Mouse (Mus musculus): ENCODE data around the gene Gtpbp3.
A peak's percentile ranks its signal among the peaks of the same experiment; 100 is the strongest.

Gene Gtpbp3

DNA sequence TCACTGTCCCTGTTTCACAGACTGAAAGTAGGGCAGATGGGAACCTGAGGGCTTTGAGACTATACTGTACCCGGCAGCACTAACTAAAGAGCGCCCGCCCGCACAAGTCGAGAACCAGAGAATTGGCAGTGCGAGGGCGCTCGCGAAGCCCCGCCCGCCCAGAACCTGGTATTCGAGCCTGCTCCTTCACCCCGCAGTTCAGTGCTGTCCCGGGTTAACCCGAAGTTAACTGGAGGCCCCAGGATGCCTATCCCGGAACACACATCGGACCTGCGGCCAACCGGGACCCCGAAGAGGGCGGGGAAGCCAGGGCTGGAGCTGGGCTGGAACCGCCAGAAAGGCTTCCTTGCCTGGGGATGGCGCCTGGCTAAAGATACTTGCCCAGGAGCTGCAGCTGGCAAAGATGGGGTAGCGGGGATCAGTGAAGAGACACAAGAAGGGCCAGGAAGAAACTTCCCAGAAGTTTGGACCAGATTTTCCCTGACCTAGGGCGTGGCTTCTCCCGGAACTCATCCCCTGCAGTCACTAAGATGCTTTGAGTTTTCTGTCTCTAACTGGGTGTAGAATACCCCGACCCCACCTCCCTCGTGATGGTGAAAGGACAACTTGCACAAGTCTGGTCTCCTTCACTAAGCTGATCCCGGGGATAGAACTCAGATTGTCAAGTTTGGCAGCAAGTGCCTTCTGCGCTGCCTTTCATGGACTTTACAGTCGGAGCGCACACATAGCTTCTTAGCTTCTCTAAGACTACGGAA, at the start of gene Gtpbp3:
Gtpbp3 (plus strand) TSS at position 413 of the 755 bp plus-strand sequence.
- peak; percentile 43 for DNase-seq (ENCODE audit: low read depth, low spot score)

DNA sequence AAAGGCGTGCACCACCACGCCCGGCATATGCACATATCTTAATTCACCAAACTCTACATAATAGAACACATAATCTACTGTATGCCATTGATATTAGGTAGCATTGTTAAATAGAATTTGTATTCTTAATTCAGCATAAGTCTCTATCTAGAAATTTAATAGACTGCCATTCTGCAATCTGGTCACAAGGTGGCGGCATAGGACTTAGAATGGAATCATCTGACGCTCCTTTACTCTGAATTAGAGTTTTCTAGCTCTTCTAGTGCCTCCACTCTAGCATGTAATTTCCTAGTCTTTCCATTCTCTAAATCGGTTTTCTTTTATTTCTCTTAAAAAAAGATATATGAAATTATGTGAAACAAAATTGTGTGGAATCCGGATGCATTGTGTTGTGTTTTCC, 46.5 kb upstream of the Gtpbp3 start:
- peak; percentile 66 for DNase-seq (ENCODE audit: low read depth, low spot score)

DNA sequence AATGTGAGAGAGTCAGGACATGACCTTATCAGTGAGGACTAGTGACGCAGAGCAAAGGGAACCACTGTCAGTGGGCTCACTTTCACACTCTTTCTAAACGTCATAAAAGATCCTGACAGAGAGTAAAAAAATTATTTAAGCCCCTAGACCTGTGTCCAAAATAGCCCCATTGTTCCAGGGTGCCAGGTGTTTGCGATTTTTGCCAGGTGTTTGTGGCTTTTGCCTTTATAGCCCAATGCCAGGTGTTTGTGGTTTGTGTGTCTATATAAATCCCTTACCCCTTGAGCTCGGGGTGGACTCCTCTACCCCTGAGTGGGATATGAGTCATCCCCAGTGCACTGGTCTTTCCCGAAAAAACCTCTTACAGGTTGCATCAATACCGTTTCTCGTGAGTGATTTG, 42.8 kb upstream of the Gtpbp3 start:
- DNase-seq (ENCODE audit: low read depth, low spot score), result no peak

DNA sequence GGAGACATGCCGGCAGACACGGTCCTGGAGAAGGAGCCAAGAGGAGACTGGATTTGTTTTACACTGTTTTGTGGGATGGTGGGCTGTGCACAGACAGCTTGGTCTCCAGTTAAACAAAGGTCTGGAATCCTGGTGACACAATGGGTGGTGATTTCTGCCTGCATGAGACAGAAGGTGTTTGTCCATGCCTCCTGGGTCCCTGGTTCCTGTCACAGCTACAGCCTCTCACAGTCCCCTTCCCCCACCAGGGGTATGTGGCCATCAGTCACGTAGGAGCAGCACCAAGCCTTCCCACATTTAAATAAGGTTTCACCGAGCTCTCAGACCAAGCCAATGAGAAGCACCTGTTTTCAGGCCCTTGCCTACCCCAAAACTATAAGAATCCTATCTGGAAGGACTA, 36.6 kb upstream of the Gtpbp3 start:
- no peak for DNase-seq (ENCODE audit: low read depth, low spot score)

DNA sequence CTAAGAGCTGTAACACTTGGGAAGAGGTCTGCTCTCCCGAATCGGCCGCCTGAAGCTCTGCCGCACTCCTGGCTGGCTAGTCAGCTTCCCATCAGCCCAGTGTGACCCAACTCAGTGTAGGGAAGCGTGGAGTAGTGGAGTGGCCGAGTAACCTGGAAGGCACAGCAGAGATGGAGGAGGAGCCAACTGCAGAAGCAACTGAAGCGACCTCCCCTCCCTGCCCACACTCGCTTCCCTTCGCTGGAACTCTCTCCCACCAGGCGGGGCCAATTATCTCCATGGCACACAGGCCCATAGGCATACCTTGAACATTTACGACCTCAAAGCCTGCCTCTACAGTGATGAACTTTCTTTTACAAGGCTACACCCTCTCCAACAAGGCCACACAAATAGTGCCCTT, 36.1 kb upstream of the Gtpbp3 start:
- no peak for DNase-seq (ENCODE audit: low read depth, low spot score)

DNA sequence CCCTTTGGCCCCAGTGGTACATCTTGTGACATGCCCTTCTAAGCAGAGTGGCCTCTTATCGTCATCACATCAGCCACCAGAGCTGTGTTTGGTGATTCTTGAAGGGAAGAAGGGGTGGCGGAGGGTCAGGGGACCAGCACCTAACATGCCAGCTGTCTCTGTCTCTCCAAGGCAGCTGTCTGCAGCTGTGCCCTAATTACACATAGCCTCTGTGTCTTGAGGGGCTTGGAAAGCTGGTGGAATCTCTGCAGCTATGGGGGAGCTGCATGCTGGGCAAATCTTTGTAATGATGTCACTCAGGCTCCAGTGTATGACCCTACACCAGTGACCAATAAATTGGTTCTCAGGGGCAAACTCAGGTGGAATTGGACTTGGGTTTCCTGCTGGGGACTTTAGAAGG, 35.2 kb upstream of the Gtpbp3 start:
- no peak for DNase-seq (ENCODE audit: low read depth, low spot score)

DNA sequence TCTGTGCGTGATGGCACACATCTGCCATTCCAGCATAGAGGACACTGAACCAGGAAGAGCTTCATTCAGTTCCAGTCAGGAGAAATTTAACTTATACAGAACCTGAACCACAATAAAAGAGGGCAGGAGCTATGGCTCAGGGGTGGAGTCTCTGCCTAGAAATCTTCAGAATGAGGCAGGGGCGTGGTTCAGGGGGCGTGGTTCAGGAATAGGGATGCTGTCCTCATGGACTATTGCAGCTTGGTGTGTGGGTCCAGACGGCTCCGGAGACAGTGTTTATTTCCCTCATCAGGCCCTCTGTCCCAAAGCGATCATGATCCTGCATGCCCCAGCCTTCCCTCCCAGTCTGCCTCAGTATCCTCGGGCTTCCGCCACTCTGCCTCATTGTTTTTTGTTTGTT, 33.2 kb upstream of the Gtpbp3 start:
- DNase-seq (ENCODE audit: low read depth, low spot score), result no peak

DNA sequence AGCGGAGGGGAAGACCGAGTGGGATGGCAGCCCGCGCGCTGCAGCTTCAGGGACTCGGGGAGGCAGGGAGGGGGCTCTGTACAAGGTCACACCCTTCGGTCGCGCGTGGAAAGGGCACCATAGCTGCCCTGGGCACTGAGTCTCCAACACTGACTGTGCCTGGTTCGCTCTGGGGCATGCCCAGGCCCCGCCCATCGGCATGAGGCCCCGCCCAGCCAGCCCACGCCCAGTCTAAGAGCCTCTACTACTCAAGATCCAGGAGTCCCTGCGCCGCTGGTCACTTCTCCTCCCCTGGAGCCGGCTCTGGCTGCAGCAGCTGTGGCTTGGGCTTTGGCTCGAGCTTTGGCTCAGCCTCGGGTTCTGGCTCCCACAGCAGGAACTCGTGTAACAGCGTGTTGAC, 31.0 kb upstream of the Gtpbp3 start:
- DNase-seq (ENCODE audit: low read depth, low spot score), result no peak

DNA sequence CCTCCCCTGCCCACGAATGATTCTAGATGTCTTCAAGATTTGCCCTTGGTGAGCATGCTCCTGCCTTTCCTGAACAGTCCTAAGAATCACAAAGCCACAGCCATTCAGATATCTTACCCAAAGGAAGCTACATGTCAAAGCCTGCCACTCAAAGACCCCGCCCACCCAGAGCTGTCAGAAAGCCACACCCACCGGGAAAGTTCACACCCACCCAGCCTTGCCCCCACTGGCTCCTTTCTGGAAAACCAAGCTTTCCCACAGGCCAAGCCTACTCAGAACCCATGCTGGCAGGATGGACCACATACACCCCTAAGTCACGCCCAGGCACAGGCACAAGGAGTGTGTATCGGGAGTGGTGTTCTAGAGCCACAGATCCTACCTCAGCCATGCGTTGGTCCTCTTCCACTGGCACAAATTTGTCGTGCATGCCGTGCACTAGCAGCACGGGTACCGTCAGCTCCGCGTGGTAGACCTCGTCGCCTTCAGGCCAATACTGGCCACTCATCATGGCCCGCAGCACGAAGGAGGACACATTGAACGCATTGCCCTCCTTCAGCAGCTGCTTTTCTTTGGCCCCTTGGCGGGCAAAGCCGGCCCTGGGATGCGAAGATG, 30.1 kb upstream of the Gtpbp3 start:
- DNase-seq (ENCODE audit: low read depth, low spot score), result no peak

DNA sequence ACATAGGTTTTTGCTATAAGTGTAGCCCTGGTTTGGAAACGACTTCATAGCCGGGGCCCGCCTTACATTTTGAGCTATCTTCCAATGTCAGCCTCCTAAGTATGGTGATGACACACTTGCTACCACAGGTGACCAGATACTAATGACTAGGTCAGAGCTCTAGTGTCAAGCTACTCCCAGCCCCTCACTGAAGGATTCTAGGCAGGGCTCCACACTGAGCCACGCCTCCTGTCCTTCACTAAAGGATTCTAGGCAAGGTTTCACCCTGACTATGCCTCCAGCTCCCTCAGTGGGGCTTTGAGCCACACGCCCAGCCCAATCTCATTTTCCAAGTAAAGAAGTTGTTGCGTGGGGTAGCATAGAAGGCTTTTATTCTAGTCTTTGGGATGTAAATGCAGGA, 27.2 kb upstream of the Gtpbp3 start:
- no peak for DNase-seq (ENCODE audit: low read depth, low spot score)

DNA sequence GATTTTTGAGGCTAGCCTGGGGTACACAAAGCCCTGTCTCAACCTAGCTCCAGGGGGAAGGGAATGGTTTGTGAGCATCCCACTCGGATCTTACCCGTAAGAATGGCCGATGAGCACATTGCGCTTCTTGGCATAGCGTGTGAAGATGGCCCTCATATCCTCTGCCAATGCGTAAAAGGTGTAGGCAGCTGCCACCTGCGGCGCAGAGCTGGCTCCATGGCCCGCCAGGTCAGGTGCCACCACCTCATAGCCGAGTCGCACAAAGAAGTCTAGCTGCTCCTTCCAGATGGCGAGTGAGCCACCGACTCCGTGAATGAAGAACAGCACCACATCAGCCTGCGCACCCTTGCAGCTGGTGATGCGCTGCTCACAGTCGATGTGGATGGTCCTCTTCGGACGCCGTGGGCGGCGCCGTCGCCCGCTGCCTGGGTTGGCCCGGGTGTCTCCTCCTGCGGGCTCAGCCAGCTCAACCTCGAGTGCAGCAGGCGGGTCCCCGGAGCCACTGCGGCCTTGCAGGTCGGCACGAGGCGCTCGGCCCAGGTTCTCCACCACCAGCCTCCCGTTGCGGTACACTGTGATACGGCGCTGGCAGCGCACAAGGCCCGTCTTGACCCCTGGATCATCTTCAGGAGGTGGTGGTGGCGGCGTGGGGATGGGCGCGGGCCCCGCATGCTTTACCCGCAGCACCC, 26.6 kb upstream of the Gtpbp3 start:
- DNase-seq (ENCODE audit: low read depth, low spot score), result no peak

DNA sequence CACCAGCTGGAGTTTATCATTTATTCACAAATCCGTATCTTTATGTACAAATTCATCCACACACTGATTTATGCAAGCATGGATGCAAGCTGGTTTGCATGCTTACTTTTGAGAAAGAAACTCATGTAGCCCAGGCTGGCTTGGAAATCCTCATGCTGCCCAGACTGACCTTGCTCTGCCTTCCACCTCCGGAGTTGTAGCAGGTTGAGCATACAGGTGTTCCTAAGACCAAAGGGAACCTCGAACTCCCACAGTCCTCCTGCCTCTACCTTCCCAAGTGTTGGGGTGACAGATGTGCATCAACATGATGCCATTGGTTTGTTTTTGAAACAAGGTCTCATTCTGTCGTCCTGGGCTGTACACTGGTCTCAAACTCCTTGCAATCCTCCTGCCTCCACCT, 25.7 kb upstream of the Gtpbp3 start:
- DNase-seq (ENCODE audit: low read depth, low spot score), result no peak

DNA sequence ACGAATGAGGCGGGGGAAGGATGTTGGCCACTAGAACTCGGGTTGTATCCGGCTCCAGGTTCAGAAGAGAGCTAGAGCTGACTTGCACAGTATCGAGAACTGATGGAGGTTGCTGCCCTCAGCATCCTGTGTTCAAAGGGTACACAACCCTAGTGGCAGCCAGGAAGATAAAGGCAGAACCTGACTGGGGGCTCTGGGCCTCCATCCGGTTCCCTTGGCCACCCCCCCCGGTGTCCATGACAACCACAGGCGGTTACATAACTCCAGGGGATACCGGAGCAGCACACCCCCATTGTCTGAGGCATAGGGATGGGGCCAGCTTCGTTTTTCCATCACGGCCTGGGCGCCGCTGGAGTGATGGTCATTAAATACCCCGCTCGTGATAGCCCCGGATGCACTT, 25.1 kb upstream of the Gtpbp3 start:
- DNase-seq (ENCODE audit: low read depth, low spot score), result no peak

DNA sequence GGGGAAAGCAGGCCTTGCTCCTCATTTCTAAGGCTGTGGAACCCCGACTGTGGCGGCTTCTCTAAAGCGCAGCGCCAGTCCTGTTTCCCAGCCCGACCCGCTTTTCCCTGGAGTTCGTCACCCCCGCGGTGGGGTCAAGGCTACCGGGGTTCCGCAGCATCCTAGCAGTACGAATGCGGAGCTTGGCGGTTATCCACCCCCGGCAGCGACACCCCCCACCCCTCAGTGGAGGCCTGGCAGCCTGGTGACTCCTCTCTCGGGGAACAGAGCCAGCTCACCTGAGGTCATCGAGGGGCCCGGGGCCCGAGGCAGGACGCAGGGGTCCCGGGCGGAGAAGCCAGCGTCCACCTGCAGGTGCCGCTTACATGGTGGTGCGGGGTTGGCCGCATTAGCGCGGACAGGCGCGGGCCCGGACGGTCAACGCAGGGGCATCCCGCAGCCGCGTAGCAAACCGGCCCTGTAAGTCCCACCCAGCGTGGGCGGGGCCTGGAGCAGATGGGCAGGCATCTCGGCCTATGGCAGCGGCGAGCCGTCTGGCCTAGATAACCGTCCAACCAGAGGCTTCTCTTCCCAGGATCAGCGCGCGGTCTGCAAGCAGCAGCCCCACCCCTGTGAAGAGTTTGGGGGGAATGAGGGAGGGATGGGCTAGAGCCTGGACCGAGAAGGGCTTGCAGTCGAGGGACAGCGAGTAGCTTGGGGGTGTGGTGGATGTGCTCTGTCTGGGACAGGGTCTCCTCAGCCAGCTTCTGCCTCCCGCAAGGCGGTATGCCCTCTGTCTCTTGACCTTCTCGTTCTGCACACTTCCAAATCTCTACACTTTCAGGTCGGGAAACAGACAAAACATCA, 24.5 kb upstream of the Gtpbp3 start, which contains the start of gene Abhd8:
Abhd8 (minus strand) TSS at position 468 of the 846 bp plus-strand sequence.
- peak; percentile 94 for DNase-seq (ENCODE audit: low read depth, low spot score)

DNA sequence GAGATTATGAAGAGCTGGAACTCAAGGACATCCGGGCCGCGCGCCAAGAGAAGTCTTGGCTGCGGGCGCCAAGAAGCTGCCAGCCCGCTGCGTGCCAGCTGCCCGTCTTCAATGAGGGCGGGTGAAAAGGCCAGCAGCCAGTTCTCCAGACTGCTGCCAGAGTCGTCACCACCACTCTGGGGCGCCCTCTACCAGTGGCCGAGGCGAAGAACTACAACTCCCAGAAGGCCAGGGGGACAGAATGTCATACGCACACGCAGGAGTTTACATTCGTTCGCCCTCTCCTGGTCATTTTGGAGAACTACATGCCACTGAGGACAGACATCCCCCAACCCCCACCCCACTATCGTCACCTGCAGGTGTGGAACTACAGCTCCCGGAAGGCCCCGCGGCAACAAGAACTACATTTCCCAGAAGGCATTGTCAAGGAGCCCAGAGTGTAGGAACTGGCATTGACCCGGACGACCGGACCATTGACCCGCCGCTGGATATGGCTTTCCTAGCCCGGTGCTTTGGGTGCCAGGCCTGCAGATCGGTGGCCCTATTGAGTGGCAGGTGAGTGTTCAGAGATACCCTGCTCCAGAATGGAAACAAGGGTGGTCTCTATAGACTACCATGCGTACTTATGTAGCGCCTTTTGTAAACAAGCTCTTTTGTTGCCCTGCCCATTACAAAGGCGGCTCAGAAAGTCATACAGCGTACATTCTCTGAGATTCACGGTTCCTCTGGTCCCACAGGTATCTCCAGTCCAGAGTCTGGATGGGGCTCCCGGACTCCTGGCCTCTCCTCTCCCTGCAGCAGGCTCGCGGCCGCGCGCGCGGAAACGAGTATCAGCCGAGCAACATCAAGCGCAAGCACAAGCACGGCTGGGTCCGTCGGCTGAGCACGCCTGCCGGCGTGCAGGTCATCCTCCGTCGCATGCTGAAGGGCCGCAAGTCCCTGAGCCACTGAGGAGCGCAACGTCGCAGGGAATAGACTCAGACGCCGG, 23.1 kb upstream of the Gtpbp3 start, which contains the start of gene Mrpl34:
Mrpl34 (plus strand) TSS at position 447 of the 988 bp plus-strand sequence.
- peak; percentile 99 for DNase-seq (ENCODE audit: low read depth, low spot score)

DNA sequence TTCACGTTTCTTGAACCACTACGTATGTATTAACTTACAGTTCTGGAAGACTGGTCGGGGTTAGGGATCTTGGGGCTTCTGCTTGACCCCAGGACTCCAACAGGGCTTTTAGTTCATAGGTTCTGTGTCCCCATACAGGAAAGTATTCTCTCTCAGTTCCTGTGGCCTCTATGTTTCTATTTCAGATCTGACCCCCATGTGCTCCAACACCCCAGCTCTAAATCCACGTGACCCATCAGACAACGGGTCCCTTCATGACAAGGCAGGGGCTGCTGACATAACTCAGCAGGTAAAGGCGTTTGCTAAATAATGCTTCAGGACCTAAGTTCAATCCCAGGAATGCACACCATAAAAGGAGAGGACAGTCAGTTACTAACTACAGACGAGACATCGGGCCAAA, 22.2 kb upstream of the Gtpbp3 start:
- no peak for DNase-seq (ENCODE audit: low read depth, low spot score)

DNA sequence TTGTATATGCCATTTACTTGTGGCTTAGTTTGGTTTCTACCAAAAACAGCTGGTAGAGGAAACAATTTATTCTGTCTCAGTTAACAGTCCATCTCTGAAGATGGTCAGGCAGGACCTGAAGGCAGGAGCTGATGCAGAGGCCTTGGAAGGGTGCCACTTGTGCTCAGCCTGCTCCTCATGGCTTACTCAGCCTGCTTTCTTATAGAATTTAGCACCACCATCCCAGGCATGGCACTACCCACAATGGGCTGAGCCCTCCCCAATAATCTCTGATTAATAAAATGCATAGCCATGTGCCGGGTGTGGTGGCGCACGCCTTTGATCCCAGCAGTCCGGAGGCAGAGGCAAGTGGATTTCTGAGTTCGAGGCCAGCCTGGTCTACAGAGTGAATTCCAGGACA, 21.7 kb upstream of the Gtpbp3 start:
- no peak for DNase-seq (ENCODE audit: low read depth, low spot score)

DNA sequence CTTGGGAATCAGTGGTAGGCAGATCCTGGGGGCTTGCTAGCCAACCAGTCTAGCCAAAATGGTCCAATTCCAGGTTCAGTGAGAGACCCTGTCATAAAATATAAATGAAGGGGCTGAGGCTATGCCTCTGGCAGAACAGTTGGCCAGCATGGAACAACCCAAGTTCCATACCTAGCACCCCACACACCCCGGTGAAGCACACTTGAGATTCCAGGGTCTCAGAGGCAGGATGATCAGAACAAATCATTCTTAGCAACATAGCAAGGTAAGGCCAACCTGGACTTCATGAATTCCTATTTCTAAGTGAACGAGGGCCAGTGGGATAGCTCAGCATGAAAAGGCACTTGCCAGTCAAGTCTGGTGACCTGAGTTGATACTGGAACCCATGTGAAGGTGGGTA, 20.7 kb upstream of the Gtpbp3 start:
- no peak for DNase-seq (ENCODE audit: low read depth, low spot score)

DNA sequence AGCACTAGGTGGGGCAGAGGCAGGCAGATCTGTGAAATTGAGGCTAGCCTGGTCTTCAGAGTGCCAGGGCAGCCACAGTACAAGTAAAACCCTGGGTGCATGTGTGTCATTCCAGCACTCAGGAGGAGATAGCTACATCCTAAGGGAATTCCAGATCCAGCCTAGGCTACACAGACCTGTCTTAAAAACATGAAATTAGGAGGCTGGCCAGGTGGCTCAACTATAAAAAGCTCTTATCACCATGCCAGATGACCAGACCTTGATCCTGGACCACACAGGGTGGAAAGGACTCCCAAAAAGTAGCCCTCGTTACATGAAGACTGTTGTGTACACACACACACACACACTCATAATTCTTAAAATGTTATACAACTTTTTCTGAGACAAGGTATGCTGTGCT, 19.9 kb upstream of the Gtpbp3 start:
- no peak for DNase-seq (ENCODE audit: low read depth, low spot score)

DNA sequence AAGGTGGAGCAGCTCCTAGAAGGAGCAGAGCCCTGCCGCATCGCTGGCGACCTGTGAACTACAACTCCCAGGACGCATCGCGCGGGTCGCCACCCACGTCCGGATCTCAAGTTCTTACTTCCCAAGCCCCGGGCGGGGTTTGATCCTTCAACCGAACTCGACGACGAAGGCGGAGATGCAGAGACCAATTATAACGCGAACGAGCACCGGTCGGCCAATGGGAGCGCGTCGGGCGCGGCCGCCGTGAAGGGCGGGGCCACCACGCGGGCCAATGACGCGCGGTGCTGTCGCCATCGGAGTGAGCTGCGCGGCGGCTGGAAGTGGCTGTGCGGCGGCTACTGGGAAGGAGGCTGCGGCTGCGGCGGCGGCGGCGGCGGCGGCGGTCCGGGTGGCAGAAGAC, 19.0 kb upstream of the Gtpbp3 start, which contains the start of gene Dda1:
Dda1 (plus strand) TSS at position 284 of the 400 bp plus-strand sequence.
- DNase-seq (ENCODE audit: low read depth, low spot score), result peak; percentile 95
